Mouse (Mus musculus) CH12.LX (cell line): ENCODE data around the gene Htr6. TPM values are rescaled to one million over a fixed set of nuclear protein-coding genes. Genes with fewer than 3 reads are reported as not detected.

Source experiments
- DNase-seq: peaks from one replicate; pipeline ENCODE4 v3.0.0-alpha.2; 2013; ENCODE audit errors: extremely low read depth
- H3K27ac ChIP-seq: 2 replicates; pipeline ENCODE4 v1.5.1; 2012; ENCODE audit warnings: low read depth, mild to moderate bottlenecking, control low read depth, moderate library complexity; ENCODE audit not compliant: insufficient read depth
- H3K27me3 ChIP-seq: replicated peaks from 2 replicates; pipeline ENCODE3; 2012; ENCODE audit warnings: inconsistent platforms
- H3K36me3 ChIP-seq, 2 experiments: replicated peaks in 1 of 2; 2 replicates each; pipeline versions ENCODE3 to v1.6.1; 2012; ENCODE audit warnings: inconsistent platforms in 1 of 2, low read length in 1 of 2, mild to moderate bottlenecking in 1 of 2, mixed read lengths in 1 of 2, moderate library complexity in 1 of 2; ENCODE audit not compliant: control insufficient read depth in 1 of 2, insufficient read depth in 1 of 2
- H3K4me1 ChIP-seq, 2 experiments: 2 replicates each; pipeline ENCODE4 v1.6.1; 2012; ENCODE audit warnings: inconsistent platforms in 1 of 2, moderate library complexity in 1 of 2; ENCODE audit not compliant: insufficient read depth in 2 of 2, control insufficient read depth in 1 of 2
- H3K4me2 ChIP-seq: 2 replicates; pipeline ENCODE4 v1.6.1; 2012; ENCODE audit warnings: low read depth, mild to moderate bottlenecking, control low read depth; ENCODE audit not compliant: poor library complexity, insufficient read depth, severe bottlenecking
- H3K4me3 ChIP-seq, 3 experiments: fragments of 150-350 bp in 1 of 3; sonication (generic) in 1 of 3; replicated peaks in 1 of 3; 2 replicates each; pipeline versions ENCODE3 to v1.5.1; 2011 to 2012; ENCODE audit warnings: low read depth in 2 of 3, low read length in 2 of 3, mild to moderate bottlenecking in 2 of 3, moderate library complexity in 2 of 3, control low read depth in 1 of 3, improper control_type of control experiment in 1 of 3, inconsistent platforms in 1 of 3, mixed read lengths in 1 of 3; ENCODE audit not compliant: poor library complexity in 1 of 3
- H3K79me2 ChIP-seq: replicated peaks from 2 replicates; pipeline ENCODE4 v1.6.1; 2012; ENCODE audit warnings: mild to moderate bottlenecking, moderate library complexity; ENCODE audit not compliant: control insufficient read depth, poor library complexity, insufficient read depth, severe bottlenecking; ENCODE audit errors: extremely low read depth
- H3K9ac ChIP-seq: 2 replicates; pipeline ENCODE4 v1.6.1; 2012; ENCODE audit warnings: low read depth, mild to moderate bottlenecking, control low read depth, moderate library complexity; ENCODE audit not compliant: insufficient read depth
- H3K9me3 ChIP-seq: replicated peaks from 2 replicates; pipeline ENCODE3; 2012; ENCODE audit warnings: low read length, inconsistent platforms, mixed read lengths
- CHD1 ChIP-seq: IDR thresholded peaks from 2 replicates; pipeline ENCODE4 v1.6.1; 2012; ENCODE audit warnings: low read depth, low read length, improper control_type of control experiment, inconsistent platforms
- CHD2 ChIP-seq: IDR thresholded peaks from 2 replicates; pipeline ENCODE4 v1.6.1; 2011; ENCODE audit warnings: low read length, improper control_type of control experiment
- CTCF ChIP-seq, 2 experiments: IDR thresholded peaks in 1 of 2; conservative IDR thresholded peaks in 1 of 2; 2 replicates each; pipeline ENCODE4 v1.5.1; 2011 to 2012; ENCODE audit warnings: low read depth in 2 of 2, low read length in 2 of 2, improper control_type of control experiment in 1 of 2, inconsistent platforms in 1 of 2, mild to moderate bottlenecking in 1 of 2, moderate library complexity in 1 of 2
- E2F4 ChIP-seq: IDR thresholded peaks from 2 replicates; pipeline ENCODE4 v1.6.1; 2011; ENCODE audit warnings: low read depth, low read length, improper control_type of control experiment; ENCODE audit not compliant: insufficient replicate concordance
- ELF1 ChIP-seq: IDR thresholded peaks from 2 replicates; pipeline ENCODE4 v1.6.1; 2014; ENCODE audit warnings: low read depth, mild to moderate bottlenecking, inconsistent platforms, low read length, improper control_type of control experiment
- EP300 ChIP-seq: IDR thresholded peaks from 2 replicates; pipeline ENCODE4 v1.6.1; 2011; ENCODE audit warnings: low read length, improper control_type of control experiment
- ETS1 ChIP-seq: conservative IDR thresholded peaks from 2 replicates; pipeline ENCODE4 v1.6.1; 2012; ENCODE audit warnings: low read depth, mild to moderate bottlenecking, inconsistent platforms, low read length, improper control_type of control experiment, moderate library complexity
- GABPA ChIP-seq: IDR thresholded peaks from 2 replicates; pipeline ENCODE4 v1.6.1; 2012; ENCODE audit warnings: low read depth, low read length, improper control_type of control experiment, inconsistent platforms; ENCODE audit not compliant: insufficient replicate concordance
- HCFC1 ChIP-seq: IDR thresholded peaks from 2 replicates; pipeline ENCODE4 v1.6.1; 2012; ENCODE audit warnings: low read depth, mild to moderate bottlenecking, inconsistent platforms, low read length, improper control_type of control experiment
- JUN ChIP-seq: IDR thresholded peaks from 2 replicates; pipeline ENCODE4 v1.6.1; 2011; ENCODE audit warnings: low read depth, mild to moderate bottlenecking, low read length, improper control_type of control experiment, moderate library complexity; ENCODE audit not compliant: insufficient read depth
- JUND ChIP-seq: conservative IDR thresholded peaks from 2 replicates; pipeline ENCODE4 v1.6.1; 2011; ENCODE audit warnings: low read depth, low read length, improper control_type of control experiment
- MAX ChIP-seq: IDR thresholded peaks from 2 replicates; pipeline ENCODE4 v1.6.1; 2011; ENCODE audit warnings: low read length, improper control_type of control experiment
- MAZ ChIP-seq: IDR thresholded peaks from 2 replicates; pipeline ENCODE4 v1.6.1; 2012; ENCODE audit warnings: low read depth, mild to moderate bottlenecking, inconsistent platforms, low read length, improper control_type of control experiment, moderate library complexity
- MYC ChIP-seq: IDR thresholded peaks from 2 replicates; pipeline ENCODE4 v1.6.1; 2011; ENCODE audit warnings: low read depth, mild to moderate bottlenecking, improper control_type of control experiment, low read length
- NELFE ChIP-seq: IDR thresholded peaks from 2 replicates; pipeline ENCODE4 v1.6.1; 2011; ENCODE audit warnings: low read depth, low read length, improper control_type of control experiment
- NRF1 ChIP-seq: IDR thresholded peaks from 2 replicates; pipeline ENCODE4 v1.6.1; 2014; ENCODE audit warnings: low read depth, mild to moderate bottlenecking, inconsistent platforms, low read length, improper control_type of control experiment, moderate library complexity
- POLR2A ChIP-seq: IDR thresholded peaks from 2 replicates; pipeline ENCODE4 v1.6.1; 2011; ENCODE audit warnings: low read depth, mild to moderate bottlenecking, improper control_type of control experiment, low read length
- POLR2AphosphoS2 ChIP-seq: IDR thresholded peaks from 2 replicates; pipeline ENCODE4 v1.6.1; 2011; ENCODE audit warnings: low read depth, low read length, improper control_type of control experiment
- RAD21 ChIP-seq: IDR thresholded peaks from 2 replicates; pipeline ENCODE4 v1.6.1; 2011; ENCODE audit warnings: low read depth, mild to moderate bottlenecking, low read length, improper control_type of control experiment, moderate library complexity
- RCOR1 ChIP-seq: conservative IDR thresholded peaks from 2 replicates; pipeline ENCODE4 v1.6.1; 2012; ENCODE audit warnings: low read depth, mild to moderate bottlenecking, inconsistent platforms, low read length, improper control_type of control experiment
- SIN3A ChIP-seq: IDR thresholded peaks from 2 replicates; pipeline ENCODE4 v1.6.1; 2012; ENCODE audit warnings: low read length, improper control_type of control experiment, inconsistent platforms
- USF1 ChIP-seq: IDR thresholded peaks from 2 replicates; pipeline ENCODE4 v1.6.1; 2014; ENCODE audit warnings: low read depth, mild to moderate bottlenecking, inconsistent platforms, low read length, improper control_type of control experiment
- ZC3H11A ChIP-seq: IDR thresholded peaks from 2 replicates; pipeline ENCODE4 v1.6.1; 2012; ENCODE audit warnings: low read depth, mild to moderate bottlenecking, inconsistent platforms, low read length, improper control_type of control experiment
- dilution Hi-C: fragments of 300-500 bp; cut with MboI; formaldehyde crosslinking; loops from 2 replicates; pipeline ENCODE4 v1.14.3; 2020; ENCODE audit warnings: low sequenced_read_pairs; ENCODE audit not compliant: extremely low pct_unique_long_range_greater_than_20kb, extremely low pct_ligation_motif_present
- in situ Hi-C: fragments of 300-500 bp; cut with MboI; formaldehyde crosslinking; loops from 3 replicates; pipeline ENCODE4 v1.14.3; 2019; ENCODE audit warnings: low sequenced_read_pairs, low pct_ligation_motif_present, low pct_unique_long_range_greater_than_20kb, mixed read lengths
- polyA plus RNA-seq: library from polyadenylated mRNA; unstranded; fragments of >175 nt; gene quantifications from 2 replicates; pipeline ENCODE4 v1.2.1, GENCODE M21; 2012; ENCODE audit warnings: low read depth; ENCODE audit not compliant: insufficient read length
- total RNA-seq, 2 experiments: library from RNA; depleted of rRNA; stranded (reverse); fragments of 300-350 nt in 1 of 2; fragments of >200 nt in 1 of 2; gene quantifications; 2 replicates each; pipeline ENCODE4 v1.2.3; 2012 to 2014

The Htr6 gene
- total and polyA plus RNA-seq, 3 experiments: not detected

DNA sequence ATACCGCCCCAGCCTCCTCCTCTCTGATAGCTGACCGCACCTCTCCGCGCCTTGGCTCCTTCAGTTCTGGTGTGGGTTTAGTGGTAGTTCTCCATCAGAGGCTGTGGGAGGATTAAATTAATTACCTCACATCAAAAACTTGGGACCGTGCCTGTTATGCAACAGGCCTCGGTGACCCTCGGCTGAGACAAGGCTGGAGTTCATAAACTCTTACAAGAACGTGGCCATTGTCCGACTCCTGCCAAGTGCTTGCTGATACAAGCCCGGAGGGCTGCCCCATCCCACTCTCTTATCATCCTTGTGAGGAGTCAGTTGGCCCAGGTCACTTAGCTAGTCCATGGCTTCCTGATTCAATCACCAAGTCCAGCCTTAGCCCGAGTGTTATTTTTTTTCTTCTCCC is 62.1 kb downstream of the Htr6 start:
- dilution Hi-C loops: no loop called here
- DNase-seq: no peak
- H3K9ac ChIP-seq: no peak overlapping the region
- H3K4me2 ChIP-seq: no peak overlapping the region
- TF ChIP-seq CHD2: no peak
- no peak for TF ChIP-seq CHD1
- TF ChIP-seq ZC3H11A: no peak
- TF ChIP-seq POLR2A: no peak
- no peak for TF ChIP-seq EP300
- no peak for TF ChIP-seq SIN3A
- no peak for TF ChIP-seq E2F4
- TF ChIP-seq NRF1: no peak
- TF ChIP-seq CTCF (conservative IDR thresholded peaks at IDR 0.05 in 1 of 2, IDR thresholded peaks at IDR 0.05 in 1 of 2; ENCODE audit: low read depth in 2 of 2, low read length in 2 of 2): no peak
- TF ChIP-seq JUND: no peak
- no peak for TF ChIP-seq HCFC1
- no peaks in the 10 kb centered on the region for H3K27me3 ChIP-seq
- no peaks in the 10 kb centered on the region for H3K4me1 ChIP-seq
- no peak overlapping the region for H3K27ac ChIP-seq
- no peaks in the 10 kb centered on the region for H3K79me2 ChIP-seq
- H3K36me3 ChIP-seq: peaks cover 5 to 66% of the 10 kb centered on the region in 2 experiments
- no peak overlapping the region for H3K4me3 ChIP-seq
- H3K9me3 ChIP-seq: peaks cover 11% of the 10 kb centered on the region
- in situ Hi-C loops: no loop called here

DNA sequence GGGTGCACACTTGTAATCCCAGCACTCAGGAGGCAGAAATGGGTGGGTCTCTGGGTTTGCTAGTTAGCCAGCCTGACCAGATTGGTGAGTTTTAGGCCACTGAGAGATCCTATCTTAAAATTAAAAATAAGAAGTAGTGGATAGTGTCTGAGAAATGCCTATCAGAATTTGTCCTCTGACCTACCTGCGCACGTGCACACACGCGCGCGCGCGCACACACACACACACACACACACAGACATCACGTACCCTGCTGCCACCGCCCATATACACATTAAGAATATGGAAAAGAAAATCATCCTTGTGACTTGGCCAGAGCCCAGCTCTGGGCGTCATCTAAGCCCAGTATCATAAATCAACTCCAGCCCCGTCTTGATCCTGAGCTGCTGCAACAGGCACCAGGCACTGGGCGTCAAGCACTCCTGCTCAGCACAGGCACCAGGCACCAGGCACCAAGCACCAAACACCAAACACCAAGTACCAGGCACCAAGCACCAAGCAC is 64.1 kb downstream of the Htr6 start:
- Histone ChIP-seq H3K4me2 (no peak overlapping the region), H3K27ac (no peak overlapping the region), H3K4me3 (no peak overlapping the region), H3K9ac (no peak overlapping the region), H3K79me2 (no peaks in the 10 kb centered on the region), H3K27me3 (no peaks in the 10 kb centered on the region), H3K4me1 (no peaks in the 10 kb centered on the region), H3K36me3 (peaks cover 5 to 56% of the 10 kb centered on the region in 2 experiments), H3K9me3 (peaks cover 11% of the 10 kb centered on the region)
- dilution Hi-C loops: no loop called here
- no peak for DNase-seq
- TF ChIP-seq CHD2 (no peak), MAX (no peak), USF1 (no peak), ELF1 (no peak), RCOR1 (no peak), EP300 (no peak), NELFE (no peak), NRF1 (no peak), JUN (no peak), GABPA (no peak), RAD21 (no peak), MYC (no peak), MAZ (no peak), ETS1 (no peak), JUND (no peak), POLR2AphosphoS2 (no peak)
- in situ Hi-C loops: no loop called here

Other genes with a start within 250 kb of the Htr6 start
- gene Pla2g5, start 212.1 kb downstream of the Htr6 start, total RNA-seq (2012; rRNA removed): 0.29 and 0.68 TPM in 2 replicates
- not detected in 2 replicates for gene Pla2g5, start 212.1 kb downstream of the Htr6 start, total RNA-seq (2014; rRNA removed)
- gene Pla2g5, start 212.1 kb downstream of the Htr6 start, polyA plus RNA-seq: 0.25 and 0.53 TPM in 2 replicates
- not detected in 2 replicates for gene Gm13030, start 201.6 kb downstream of the Htr6 start, total RNA-seq (2012; rRNA removed)
- gene Gm13030, start 201.6 kb downstream of the Htr6 start, total RNA-seq (2014; rRNA removed): not detected in 2 replicates
- gene Gm13030, start 201.6 kb downstream of the Htr6 start, polyA plus RNA-seq: not detected in 2 replicates
- gene Pla2g2e, start 197.6 kb downstream of the Htr6 start, total RNA-seq (2012; rRNA removed): 0.30 and 0.50 TPM in 2 replicates
- gene Pla2g2e, start 197.6 kb downstream of the Htr6 start, total RNA-seq (2014; rRNA removed): not detected in 2 replicates
- not detected in 2 replicates for gene Pla2g2e, start 197.6 kb downstream of the Htr6 start, polyA plus RNA-seq
- gene Otud3, start 161.6 kb downstream of the Htr6 start, total RNA-seq (2012; rRNA removed): 5.5 and 6.3 TPM in 2 replicates
- 2.8 and 3.2 TPM in 2 replicates for gene Otud3, start 161.6 kb downstream of the Htr6 start, total RNA-seq (2014; rRNA removed)
- 5.4 TPM in 2 replicates for gene Otud3, start 161.6 kb downstream of the Htr6 start, polyA plus RNA-seq
- gene Rnf186, start 108.5 kb downstream of the Htr6 start, total RNA-seq (2012; rRNA removed): not detected in 2 replicates
- gene Rnf186, start 108.5 kb downstream of the Htr6 start, total RNA-seq (2014; rRNA removed): not detected in 2 replicates
- gene Rnf186, start 108.5 kb downstream of the Htr6 start, polyA plus RNA-seq: not detected in 2 replicates
- 22.2 and 23.2 TPM in 2 replicates for gene Tmco4, start 102.7 kb downstream of the Htr6 start, total RNA-seq (2012; rRNA removed)
- gene Tmco4, start 102.7 kb downstream of the Htr6 start, total RNA-seq (2014; rRNA removed): 16.1 and 20.3 TPM in 2 replicates
- 19.2 and 21.7 TPM in 2 replicates for gene Tmco4, start 102.7 kb downstream of the Htr6 start, polyA plus RNA-seq
- 0.55 and 0.89 TPM in 2 replicates for gene Nbl1, start 17.4 kb upstream of the Htr6 start, total RNA-seq (2012; rRNA removed)
- 1.4 and 1.5 TPM in 2 replicates for gene Nbl1, start 17.4 kb upstream of the Htr6 start, total RNA-seq (2014; rRNA removed)
- gene Nbl1, start 17.4 kb upstream of the Htr6 start, polyA plus RNA-seq: 2.0 and 3.3 TPM in 2 replicates
- 139 and 151 TPM in 2 replicates for gene Minos1, start 55.5 kb upstream of the Htr6 start, total RNA-seq (2012; rRNA removed)
- gene Minos1, start 55.5 kb upstream of the Htr6 start, total RNA-seq (2014; rRNA removed): 36.8 and 39.2 TPM in 2 replicates
- 410 and 418 TPM in 2 replicates for gene Minos1, start 55.5 kb upstream of the Htr6 start, polyA plus RNA-seq
- 83.5 and 86.4 TPM in 2 replicates for gene Capzb, start 117.3 kb upstream of the Htr6 start, total RNA-seq (2012; rRNA removed)
- 144 and 160 TPM in 2 replicates for gene Capzb, start 117.3 kb upstream of the Htr6 start, total RNA-seq (2014; rRNA removed)
- 382 and 388 TPM in 2 replicates for gene Capzb, start 117.3 kb upstream of the Htr6 start, polyA plus RNA-seq
- 6.2 and 7.1 TPM in 2 replicates for gene Pqlc2, start 235.1 kb upstream of the Htr6 start, total RNA-seq (2012; rRNA removed)
- gene Pqlc2, start 235.1 kb upstream of the Htr6 start, total RNA-seq (2014; rRNA removed): 6.5 and 6.8 TPM in 2 replicates
- gene Pqlc2, start 235.1 kb upstream of the Htr6 start, polyA plus RNA-seq: 7.4 and 8.1 TPM in 2 replicates
- gene Akr7a5, start 235.2 kb upstream of the Htr6 start, total RNA-seq (2012; rRNA removed): 30.4 and 37.7 TPM in 2 replicates
- gene Akr7a5, start 235.2 kb upstream of the Htr6 start, total RNA-seq (2014; rRNA removed): 16.7 and 24.2 TPM in 2 replicates
- 27.0 and 27.7 TPM in 2 replicates for gene Akr7a5, start 235.2 kb upstream of the Htr6 start, polyA plus RNA-seq